Mouse (Mus musculus): ENCODE results near the gene Apoc2. TPM values are rescaled to one million over a fixed set of nuclear protein-coding genes. Genes with fewer than 3 reads are reported as not detected.

Gene Apoc2
- polyA plus RNA-seq, 1 experiment = 1.2 TPM

DNA sequence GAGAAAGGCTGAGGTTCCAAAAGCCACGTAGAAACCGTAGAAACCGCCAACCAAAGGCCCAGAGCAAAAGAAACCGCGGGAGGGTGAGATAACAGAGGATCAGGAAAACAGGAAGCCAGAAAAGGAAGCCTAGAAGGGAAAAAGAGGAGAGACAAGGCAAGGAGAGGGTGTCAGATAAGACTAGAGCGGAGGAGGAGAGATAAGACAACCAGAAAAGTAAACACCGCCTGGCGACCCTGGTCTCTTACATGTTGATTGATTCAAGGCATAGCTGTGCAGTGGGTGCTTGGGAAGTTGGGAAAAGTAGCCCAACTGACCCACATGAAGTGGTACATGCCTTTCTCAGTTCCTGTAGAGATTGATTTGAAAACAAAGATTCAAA is 17.5 kb upstream of the Apoc2 start:
- H3K27me3 ChIP-seq (ENCODE audit: control insufficient read depth, insufficient read depth, low read length) = no peaks in the 10 kb centered on the region

DNA sequence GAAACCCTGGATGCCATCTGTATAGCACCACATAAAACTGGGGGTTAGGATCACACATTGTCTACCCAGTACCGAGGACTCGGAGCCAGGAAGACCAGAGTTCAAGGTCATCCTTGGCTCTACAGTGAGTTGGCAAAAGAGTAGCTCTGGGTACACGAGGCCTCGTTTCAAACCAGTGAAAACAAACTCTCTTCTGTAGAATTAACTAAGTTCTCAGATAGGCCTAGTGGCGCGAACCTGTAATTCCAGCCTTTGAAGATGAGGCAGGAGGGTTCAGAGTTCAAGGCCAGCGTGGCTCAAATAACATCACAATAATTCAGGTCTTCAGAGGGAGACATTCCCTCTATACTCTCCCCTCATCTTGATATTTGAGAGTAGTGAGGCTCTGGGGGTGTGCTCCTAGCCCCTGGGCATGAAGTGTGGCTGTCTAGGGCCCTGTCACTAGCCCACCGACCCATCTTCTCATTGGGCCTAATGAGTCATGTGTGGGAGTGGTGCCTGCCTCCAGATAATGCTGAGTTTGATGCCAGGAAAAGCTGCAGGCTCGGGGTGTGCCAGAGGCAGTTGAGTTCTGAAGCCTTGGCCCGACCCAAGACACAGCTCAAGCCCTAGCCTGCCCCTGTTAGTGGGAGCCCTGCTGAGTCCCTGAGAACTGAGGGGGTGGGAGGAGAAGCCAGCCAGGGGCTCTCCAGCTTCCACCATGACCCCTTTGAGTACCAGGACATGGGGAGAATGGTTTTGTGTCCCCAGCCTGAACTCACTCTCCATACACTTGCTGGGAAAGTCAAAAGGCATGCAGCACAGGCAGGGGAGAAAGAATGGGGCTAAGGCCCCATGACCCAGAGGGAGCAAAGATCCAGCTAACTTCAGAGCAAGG is 16.8 kb upstream of the Apoc2 start:
- no peaks in the 10 kb centered on the region for H3K27me3 ChIP-seq (ENCODE audit: control insufficient read depth, insufficient read depth, low read length)
- peak overlapping the region; percentile 18 for H3K27ac ChIP-seq (ENCODE audit: insufficient read depth, low read length)
- H3K4me1 ChIP-seq (ENCODE audit: control insufficient read depth, insufficient read depth, insufficient read length) = peaks cover 8% of the 10 kb centered on the region
- H3K36me3 ChIP-seq (ENCODE audit: control insufficient read depth, insufficient read depth, low read length) = peaks cover 10% of the 10 kb centered on the region
- no peak overlapping the region for H3K4me3 ChIP-seq (ENCODE audit: extremely low read depth, insufficient read depth, insufficient read length)
- DNase-seq (ENCODE audit: low read depth in 1 of 2, low spot score in 2 of 2) = no peak
- TF ChIP-seq POLR2A (IDR thresholded peaks at IDR 0.05; ENCODE audit: low read depth, low read length) = no peak
- 82% methylated on average over 10 of the region's 10 CpGs for WGBS

More for the DNA sequence above, 17.5 kb upstream of the Apoc2 start:
- peaks cover 11% of the 10 kb centered on the region for H3K4me1 ChIP-seq (ENCODE audit: control insufficient read depth, insufficient read depth, insufficient read length)
- H3K36me3 ChIP-seq (ENCODE audit: control insufficient read depth, insufficient read depth, low read length) = peaks cover 10% of the 10 kb centered on the region
- DNase-seq (ENCODE audit: low read depth in 1 of 2, low spot score in 2 of 2) = no peak
- peak overlapping the region; percentile 18 for H3K27ac ChIP-seq (ENCODE audit: insufficient read depth, low read length)
- H3K4me3 ChIP-seq (ENCODE audit: extremely low read depth, insufficient read depth, insufficient read length) = no peak overlapping the region
- TF ChIP-seq CTCF (IDR thresholded peaks at IDR 0.05; ENCODE audit: extremely low read depth, insufficient read depth, insufficient read length, insufficient replicate concordance) (no peak), POLR2A (IDR thresholded peaks at IDR 0.05; ENCODE audit: low read depth, low read length) (no peak)
- WGBS = 33% methylated on average over 8 of the region's 8 CpGs

DNA sequence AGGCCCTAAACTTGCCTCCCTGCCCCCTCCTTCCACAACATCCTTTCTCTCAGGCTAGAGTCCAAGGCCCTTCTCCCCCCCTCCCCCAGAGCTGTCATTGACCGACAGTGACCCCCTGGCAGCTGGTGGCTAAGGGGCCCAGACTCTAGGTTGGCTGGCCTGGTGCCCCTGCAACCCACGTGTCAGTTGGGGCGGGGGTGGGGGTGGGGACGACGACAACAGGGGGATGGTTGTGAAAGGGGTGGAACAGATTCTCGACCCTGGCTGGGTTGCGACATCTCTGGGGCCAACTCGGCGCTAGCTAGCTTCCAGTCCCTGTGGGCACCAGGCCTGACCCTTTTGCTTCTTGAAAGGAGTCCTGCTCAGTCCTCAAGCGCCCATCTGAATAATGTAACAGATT is 15.7 kb upstream of the Apoc2 start:
- DNase-seq (ENCODE audit: low read depth in 1 of 2, low spot score in 2 of 2) = no peak
- Histone ChIP-seq H3K27me3 (ENCODE audit: control insufficient read depth, insufficient read depth, low read length) (no peaks in the 10 kb centered on the region), H3K27ac (ENCODE audit: insufficient read depth, low read length) (0 out of 2 replicates have a peak overlapping the region, but pooled peaks have one; percentile 8), H3K36me3 (ENCODE audit: control insufficient read depth, insufficient read depth, low read length) (peaks cover 10% of the 10 kb centered on the region), H3K4me3 (ENCODE audit: extremely low read depth, insufficient read depth, insufficient read length) (no peak overlapping the region), H3K4me1 (ENCODE audit: control insufficient read depth, insufficient read depth, insufficient read length) (no peaks in the 10 kb centered on the region; the same call in 1 of the 2 replicates)
- TF ChIP-seq POLR2A (IDR thresholded peaks at IDR 0.05; ENCODE audit: low read depth, low read length) (no peak), CTCF (IDR thresholded peaks at IDR 0.05; ENCODE audit: extremely low read depth, insufficient read depth, insufficient read length, insufficient replicate concordance) (no peak)
- 36% methylated on average over 10 of the region's 10 CpGs for WGBS

DNA sequence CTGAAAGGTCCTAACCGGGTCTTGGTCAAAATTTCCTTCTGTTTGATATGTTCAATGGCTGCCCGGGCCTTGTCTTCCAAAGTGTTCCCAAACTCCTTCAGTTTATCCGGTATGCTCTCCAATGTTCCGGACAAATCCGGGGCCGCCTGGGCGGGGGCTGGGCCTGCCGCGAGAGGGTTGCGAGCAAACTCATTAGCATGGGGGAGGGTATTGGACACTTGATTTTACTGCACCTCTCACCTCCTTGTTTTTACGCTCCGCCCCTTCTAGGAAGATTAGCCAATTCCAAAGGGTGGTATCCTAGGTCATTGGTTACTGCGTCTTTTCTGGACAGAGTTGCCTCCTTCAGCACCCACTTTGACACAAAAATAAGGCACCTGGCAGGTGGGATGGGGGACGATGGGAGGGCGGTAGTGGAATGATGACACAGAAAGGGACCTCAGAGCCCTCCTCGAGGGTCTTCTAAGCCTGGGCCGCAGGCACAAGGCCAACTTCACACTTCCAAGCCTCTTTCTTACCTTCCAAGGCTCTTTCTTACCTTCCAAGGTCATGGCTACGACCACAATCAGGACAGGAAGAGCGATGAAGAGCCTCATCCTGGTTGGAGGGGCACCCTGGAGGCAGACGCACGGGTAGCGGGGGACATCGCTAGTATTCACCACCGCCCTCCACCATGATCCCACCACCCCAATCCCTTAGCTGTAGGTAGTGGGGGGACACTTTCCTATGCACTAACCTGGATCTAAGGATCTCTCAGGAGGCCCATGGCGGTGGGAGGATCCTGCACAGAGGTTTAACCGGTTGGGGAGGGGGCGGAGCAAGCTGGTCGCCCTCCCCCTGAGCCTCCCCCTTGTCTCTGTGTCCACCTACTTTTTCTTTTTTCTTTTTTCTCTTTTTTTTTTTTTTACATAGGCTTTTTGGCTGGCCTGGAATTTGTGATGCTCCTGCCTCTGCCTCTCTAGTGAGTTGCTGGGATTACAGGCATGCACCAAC is 14.4 kb upstream of the Apoc2 start, which contains the start of gene Apoc1:
Gene Apoc1, minus strand, starts transcription at position 788 of the 993 bp plus-strand sequence.
- no peak for DNase-seq (ENCODE audit: low read depth in 1 of 2, low spot score in 2 of 2)
- H3K4me3 ChIP-seq (ENCODE audit: extremely low read depth, insufficient read depth, insufficient read length) = no peak within 1 kb of the TSS
- peak within 1 kb of the TSS; percentile 28; the same call in 1 of the 2 replicates for H3K27ac ChIP-seq (ENCODE audit: insufficient read depth, low read length)
- no peaks in the 10 kb centered on the region; the same call in 1 of the 2 replicates for H3K4me1 ChIP-seq (ENCODE audit: control insufficient read depth, insufficient read depth, insufficient read length)
- no peaks in the 10 kb centered on the region for H3K27me3 ChIP-seq (ENCODE audit: control insufficient read depth, insufficient read depth, low read length)
- 83% methylated on average over 28 of the region's 28 CpGs for WGBS
- H3K36me3 ChIP-seq (ENCODE audit: control insufficient read depth, insufficient read depth, low read length) = peaks cover 8% of the 10 kb centered on the region
- TF ChIP-seq POLR2A (IDR thresholded peaks at IDR 0.05; ENCODE audit: low read depth, low read length) = no peak
- TF ChIP-seq CTCF (IDR thresholded peaks at IDR 0.05; ENCODE audit: extremely low read depth, insufficient read depth, insufficient read length, insufficient replicate concordance) = no peak

DNA sequence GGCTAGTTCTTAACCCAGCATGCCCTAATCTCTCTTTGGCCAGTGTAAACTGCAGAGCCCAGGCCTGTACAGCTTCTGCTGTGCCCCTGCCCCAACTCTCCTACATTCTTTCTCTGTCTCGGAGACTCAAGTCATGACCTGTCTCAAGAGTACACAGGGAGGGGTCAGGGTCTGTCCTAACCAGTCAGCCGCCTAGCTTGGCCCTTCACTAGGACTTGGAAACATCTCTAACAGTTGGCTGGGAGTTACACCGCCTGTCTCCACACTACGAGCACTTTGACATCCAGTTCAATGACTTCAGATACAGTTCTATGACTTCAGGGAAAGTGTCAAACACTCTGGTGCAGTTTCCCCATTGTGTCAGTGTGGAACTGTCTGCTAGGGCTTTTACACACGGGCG is 13.7 kb upstream of the Apoc2 start:
- peak overlapping the region; percentile 28; the same call in 1 of the 2 replicates for H3K27ac ChIP-seq (ENCODE audit: insufficient read depth, low read length)
- 90% methylated on average over 6 of the region's 6 CpGs for WGBS

DNA sequence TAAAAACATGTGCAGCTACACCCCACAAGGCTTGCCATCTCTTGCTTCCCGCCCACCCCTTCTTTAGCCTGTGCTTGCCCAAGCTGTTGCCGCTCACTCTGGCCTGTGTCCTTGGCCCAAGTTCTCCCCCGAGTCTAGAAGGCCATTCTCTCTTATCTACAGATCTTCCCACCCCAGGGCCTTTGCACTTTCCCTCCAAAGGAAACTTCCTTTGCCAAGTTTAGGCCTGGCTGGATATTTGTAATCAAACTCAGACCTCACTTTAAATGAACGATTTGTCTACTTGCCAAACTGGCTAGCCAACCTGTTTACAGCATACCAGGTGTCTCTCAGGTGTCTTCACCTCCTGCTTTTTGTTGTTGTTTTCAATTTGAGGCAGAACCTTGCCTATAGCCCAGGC is 13.1 kb upstream of the Apoc2 start:
- H3K27me3 ChIP-seq (ENCODE audit: control insufficient read depth, insufficient read depth, low read length) = no peaks in the 10 kb centered on the region
- H3K4me3 ChIP-seq (ENCODE audit: extremely low read depth, insufficient read depth, insufficient read length) = no peak overlapping the region
- no peak for DNase-seq (ENCODE audit: low read depth in 1 of 2, low spot score in 2 of 2)
- WGBS = 86% methylated on average over 4 of the region's 4 CpGs
- peaks cover 2% of the 10 kb centered on the region; the same call in 1 of the 2 replicates for H3K4me1 ChIP-seq (ENCODE audit: control insufficient read depth, insufficient read depth, insufficient read length)
- no peak overlapping the region for H3K27ac ChIP-seq (ENCODE audit: insufficient read depth, low read length)
- TF ChIP-seq POLR2A (IDR thresholded peaks at IDR 0.05; ENCODE audit: low read depth, low read length) = no peak
- no peak for TF ChIP-seq CTCF (IDR thresholded peaks at IDR 0.05; ENCODE audit: extremely low read depth, insufficient read depth, insufficient read length, insufficient replicate concordance)
- no peaks in the 10 kb centered on the region for H3K36me3 ChIP-seq (ENCODE audit: control insufficient read depth, insufficient read depth, low read length)

More for the DNA sequence above, 13.7 kb upstream of the Apoc2 start:
- H3K4me3 ChIP-seq (ENCODE audit: extremely low read depth, insufficient read depth, insufficient read length) = no peak overlapping the region
- TF ChIP-seq CTCF (IDR thresholded peaks at IDR 0.05; ENCODE audit: extremely low read depth, insufficient read depth, insufficient read length, insufficient replicate concordance) = no peak
- H3K4me1 ChIP-seq (ENCODE audit: control insufficient read depth, insufficient read depth, insufficient read length) = no peaks in the 10 kb centered on the region; the same call in 1 of the 2 replicates
- H3K27me3 ChIP-seq (ENCODE audit: control insufficient read depth, insufficient read depth, low read length) = no peaks in the 10 kb centered on the region
- DNase-seq (ENCODE audit: low read depth in 1 of 2, low spot score in 2 of 2) = no peak
- peaks cover under 1% of the 10 kb centered on the region for H3K36me3 ChIP-seq (ENCODE audit: control insufficient read depth, insufficient read depth, low read length)

All from spleen, adult 2 months (tissue).